Comparison of ENCODE assay signal across 9 mouse cellular contexts in the genomic region with DNA sequence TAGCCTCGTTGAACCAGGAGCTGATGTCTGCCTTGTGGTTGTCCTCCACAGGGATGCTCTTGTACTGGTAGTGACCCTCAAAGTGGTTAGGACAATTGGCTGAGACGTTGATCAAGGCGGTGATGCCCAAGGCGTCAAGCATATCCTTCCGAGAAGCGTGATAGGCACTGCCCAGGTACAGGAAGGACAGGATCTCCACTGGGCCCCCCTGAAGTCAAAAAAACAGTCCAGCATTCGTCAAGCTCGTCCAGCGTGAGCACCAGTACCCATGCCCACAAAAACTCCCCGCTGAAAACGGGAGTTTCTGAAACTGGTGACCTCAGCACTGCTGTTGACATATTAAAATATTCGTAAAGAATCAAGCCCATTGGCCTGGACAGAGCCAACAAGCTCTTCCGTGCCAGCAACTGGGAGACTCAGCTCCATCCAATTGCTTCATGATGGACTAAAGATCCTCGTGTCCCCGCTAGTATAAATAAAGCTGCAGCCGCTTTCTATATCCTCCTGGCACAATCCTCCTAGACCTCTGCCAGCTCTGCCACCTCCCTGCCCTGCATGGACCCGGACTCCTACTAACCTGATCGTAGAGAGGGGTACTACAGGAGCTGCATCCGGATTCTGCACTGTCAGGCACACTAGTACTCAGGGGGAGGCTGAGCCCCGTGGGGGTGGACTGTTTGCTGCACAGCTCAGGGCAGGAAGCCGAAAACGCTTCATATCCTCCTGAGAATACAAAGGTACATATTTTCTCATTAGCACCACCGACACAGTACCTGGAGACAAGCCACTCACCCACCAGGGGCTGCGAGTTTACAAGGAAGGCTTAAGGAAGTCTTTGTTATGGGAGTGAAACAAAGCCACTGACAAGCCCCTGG. TPM values are rescaled to one million over a fixed set of nuclear protein-coding genes. Genes with fewer than 3 reads are reported as not detected.
DNase-seq lines count a peak whose midpoint lies in the region; ATAC-seq and TF ChIP-seq lines count a peak whose summit lies in the region.
"Had no signal": no experiment of that assay in that cellular context is flagged by ENCODE, and none has a peak within 500 bp of the region (broad histone marks: within the 10 kb centered on the region; RNA-seq: fewer than 3 reads in every experiment).

No protein-coding gene starts in this region.

- peak overlapping the region; percentile 98 for H3K9ac ChIP-seq in forebrain, postnatal 0 days
- peak overlapping the region; percentile 88 for H3K9ac ChIP-seq in hindbrain, embryonic 14.5 days
- peak overlapping the region; percentile 88 for H3K9ac ChIP-seq in limb, embryonic 13.5 days
- H3K9ac ChIP-seq in midbrain, embryonic 14.5 days (replicated peaks; ENCODE audit: low read length): peak overlapping the region; percentile 96
- H3K9ac ChIP-seq in stomach, postnatal 0 days (ENCODE audit: low read length): peak overlapping the region; percentile 94

- H3K4me3 ChIP-seq in forebrain, postnatal 0 days (ENCODE audit: low read depth, low read length): peak overlapping the region; percentile 76
- peak overlapping the region; percentile 82 for H3K4me3 ChIP-seq in hindbrain, embryonic 14.5 days (replicated peaks; ENCODE audit: low read length)
- peak overlapping the region; percentile 75 for H3K4me3 ChIP-seq in limb, embryonic 13.5 days
- H3K4me3 ChIP-seq in midbrain, embryonic 14.5 days (replicated peaks; ENCODE audit: low read depth, low read length): peak overlapping the region; percentile 75
- H3K4me3 ChIP-seq in stomach, postnatal 0 days (ENCODE audit: low read depth, low read length): peak overlapping the region; percentile 77

- peaks cover 34% of the 10 kb centered on the region for H3K4me1 ChIP-seq in forebrain, postnatal 0 days (ENCODE audit: insufficient read depth)
- H3K4me1 ChIP-seq in hindbrain, embryonic 14.5 days (replicated peaks; ENCODE audit: control insufficient read depth, insufficient read depth, low read length): peaks cover 46% of the 10 kb centered on the region
- H3K4me1 ChIP-seq in limb, embryonic 13.5 days: peaks cover 54% of the 10 kb centered on the region
- H3K4me1 ChIP-seq in midbrain, embryonic 14.5 days (ENCODE audit: control insufficient read depth, insufficient read depth, low read length): peaks cover 44% of the 10 kb centered on the region
- peaks cover 11% of the 10 kb centered on the region for H3K4me1 ChIP-seq in stomach, postnatal 0 days (replicated peaks; ENCODE audit: control insufficient read depth, insufficient read depth)

- no peaks in the 10 kb centered on the region for H3K27me3 ChIP-seq in forebrain, postnatal 0 days (ENCODE audit: insufficient read depth, low read length)
- H3K27me3 ChIP-seq in hindbrain, embryonic 14.5 days (ENCODE audit: control insufficient read depth, insufficient read depth, low read length): no peaks in the 10 kb centered on the region
- H3K27me3 ChIP-seq in limb, embryonic 13.5 days: no peaks in the 10 kb centered on the region
- no peaks in the 10 kb centered on the region for H3K27me3 ChIP-seq in midbrain, embryonic 14.5 days (ENCODE audit: control insufficient read depth, insufficient read depth, low read length)
- no peaks in the 10 kb centered on the region for H3K27me3 ChIP-seq in stomach, postnatal 0 days (ENCODE audit: control insufficient read depth, insufficient read depth, low read length)
- H3K27me3 ChIP-seq: Patski had no signal

- H3K36me3 ChIP-seq in forebrain, postnatal 0 days (ENCODE audit: insufficient read depth): no peaks in the 10 kb centered on the region
- H3K36me3 ChIP-seq in hindbrain, embryonic 14.5 days (replicated peaks; ENCODE audit: control insufficient read depth, insufficient read depth): 0 out of 2 replicates have a peak, but pooled peaks cover 5% of the 10 kb centered on the region
- H3K36me3 ChIP-seq in limb, embryonic 13.5 days: peaks cover 10% of the 10 kb centered on the region; the same call in 1 of the 2 replicates
- H3K36me3 ChIP-seq in midbrain, embryonic 14.5 days (ENCODE audit: control insufficient read depth, insufficient read depth, low read length): peaks cover 6% of the 10 kb centered on the region; the same call in 1 of the 2 replicates
- peaks cover 3% of the 10 kb centered on the region; the same call in 1 of the 2 replicates for H3K36me3 ChIP-seq in stomach, postnatal 0 days (ENCODE audit: control insufficient read depth, insufficient read depth, low read length)

- no peaks in the 10 kb centered on the region for H3K9me3 ChIP-seq in forebrain, postnatal 0 days (ENCODE audit: low read length)
- no peaks in the 10 kb centered on the region for H3K9me3 ChIP-seq in hindbrain, embryonic 14.5 days (ENCODE audit: control insufficient read depth, low read length)
- H3K9me3 ChIP-seq in limb, embryonic 13.5 days: no peaks in the 10 kb centered on the region
- H3K9me3 ChIP-seq in midbrain, embryonic 14.5 days (ENCODE audit: control insufficient read depth, low read length): no peaks in the 10 kb centered on the region
- H3K9me3 ChIP-seq in stomach, postnatal 0 days (ENCODE audit: control insufficient read depth, low read length): no peaks in the 10 kb centered on the region

- ATAC-seq in forebrain, postnatal 0 days: 0 out of 2 replicates have a peak, but pooled peaks have one; percentile 8
- no peak for ATAC-seq in hindbrain, embryonic 14.5 days (ENCODE audit: low FRiP score)
- ATAC-seq in limb, embryonic 13.5 days (ENCODE audit: low FRiP score, low read depth): no peak
- ATAC-seq in midbrain, embryonic 14.5 days (ENCODE audit: low FRiP score, low TSS enrichment): no peak
- ATAC-seq in stomach, postnatal 0 days (ENCODE audit: low FRiP score, low TSS enrichment): no peak

- no peak for TF ChIP-seq CTCF in forebrain, postnatal 0 days (IDR thresholded peaks at IDR 0.05; ENCODE audit: low read depth)
- no peak for TF ChIP-seq CTCF in stomach, postnatal 0 days (IDR thresholded peaks at IDR 0.05; ENCODE audit: low read depth)

- no peak for TF ChIP-seq EP300 in stomach, postnatal 0 days (optimal IDR thresholded peaks at IDR 0.05)

- H3K4me2 ChIP-seq in forebrain, postnatal 0 days (ENCODE audit: low read depth): peak overlapping the region; percentile 84
- peak overlapping the region; percentile 89 for H3K4me2 ChIP-seq in hindbrain, embryonic 14.5 days (replicated peaks)
- peak overlapping the region; percentile 85 for H3K4me2 ChIP-seq in limb, embryonic 13.5 days (replicated peaks)
- H3K4me2 ChIP-seq in midbrain, embryonic 14.5 days (ENCODE audit: low read length): peak overlapping the region; percentile 86
- peak overlapping the region; percentile 60 for H3K4me2 ChIP-seq in stomach, postnatal 0 days (replicated peaks; ENCODE audit: low read depth)

- WGBS in forebrain, postnatal 0 days: 11% methylated on average over 24 of the region's 24 CpGs
- 14% methylated on average over 24 of the region's 24 CpGs for WGBS in hindbrain, embryonic 14.5 days
- 22% methylated on average over 24 of the region's 24 CpGs for WGBS in limb, embryonic 13.5 days
- WGBS in midbrain, embryonic 14.5 days: 17% methylated on average over 24 of the region's 24 CpGs
- WGBS in stomach, postnatal 0 days: 14% methylated on average over 24 of the region's 24 CpGs

- intact Hi-C loops in heart, postnatal 25 days (cut with DNase I): loop anchor here (1.0 to 5.0 kb wide), 4 partner anchors 40 to 115 kb away; no protein-coding TSS in a partner anchor

- DNase-seq in heart, adult 11 months: peak; percentile 98
- DNase-seq in heart, postnatal 25 days (ENCODE audit: low spot score): no peak
- DNase-seq in cerebellum, adult 18-20 months: peak; percentile 73 to 75
- no peak for DNase-seq in forebrain, postnatal 0 days
- peak; percentile 34 for DNase-seq in hindbrain, embryonic 14.5 days (ENCODE audit: low spot score)
- peak; percentile 63 for DNase-seq in midbrain, embryonic 14.5 days
- DNase-seq in stomach, postnatal 0 days (ENCODE audit: low spot score): peak; percentile 43

- peak overlapping the region; percentile 97 for H3K27ac ChIP-seq in forebrain, postnatal 0 days (ENCODE audit: low read depth, low read length)
- H3K27ac ChIP-seq in hindbrain, embryonic 14.5 days: peak overlapping the region; percentile 99
- H3K27ac ChIP-seq in limb, embryonic 13.5 days: peak overlapping the region; percentile 97
- H3K27ac ChIP-seq in midbrain, embryonic 14.5 days (replicated peaks; ENCODE audit: low read depth, low read length): peak overlapping the region; percentile 99
- peak overlapping the region; percentile 99 for H3K27ac ChIP-seq in stomach, postnatal 0 days (replicated peaks)

RNA-seq across cellular contexts. Expression of gene Ergic1, which starts 54.1 kb away (rescaled TPM):
- total RNA-seq in heart, postnatal 25 days (2021): 10 to 100 TPM; 54.2 to 58.4 TPM
- 137 and 186 TPM in 2 replicates for total RNA-seq in forebrain, postnatal 0 days (2014; rRNA removed)
- 103 and 106 TPM in 2 replicates for polyA plus RNA-seq in forebrain, postnatal 0 days (2015; fragmentation: Nextera tagmentation; extraction: Ambion mirVana)
- polyA plus RNA-seq in hindbrain, embryonic 14.5 days (2014; fragmentation: Nextera tagmentation; extraction: Ambion mirVana): 110 and 119 TPM in 2 replicates
- 122 and 126 TPM in 2 replicates for polyA plus RNA-seq in limb, embryonic 13.5 days (2015; fragmentation: Nextera tagmentation; extraction: Ambion mirVana)
- polyA plus RNA-seq in midbrain, embryonic 14.5 days (2014; fragmentation: Nextera tagmentation; extraction: Ambion mirVana): 117 and 129 TPM in 2 replicates
- polyA plus RNA-seq in stomach, postnatal 0 days (2015; fragmentation: Nextera tagmentation; extraction: Ambion mirVana): 64.2 and 65.5 TPM in 2 replicates

RNA-seq across cellular contexts. Expression of gene Dusp1, which starts 54.7 kb away (rescaled TPM):
- total RNA-seq in heart, postnatal 25 days (2021): 10 to 100 TPM; 44.8 to 66.4 TPM
- total RNA-seq in forebrain, postnatal 0 days (2014; rRNA removed): 32.7 and 41.0 TPM in 2 replicates
- 36.0 and 38.5 TPM in 2 replicates for polyA plus RNA-seq in forebrain, postnatal 0 days (2015; fragmentation: Nextera tagmentation; extraction: Ambion mirVana)
- 31.5 and 31.6 TPM in 2 replicates for polyA plus RNA-seq in hindbrain, embryonic 14.5 days (2014; fragmentation: Nextera tagmentation; extraction: Ambion mirVana)
- polyA plus RNA-seq in limb, embryonic 13.5 days (2015; fragmentation: Nextera tagmentation; extraction: Ambion mirVana): 17.5 and 18.9 TPM in 2 replicates
- 44.2 and 45.8 TPM in 2 replicates for polyA plus RNA-seq in midbrain, embryonic 14.5 days (2014; fragmentation: Nextera tagmentation; extraction: Ambion mirVana)
- polyA plus RNA-seq in stomach, postnatal 0 days (2015; fragmentation: Nextera tagmentation; extraction: Ambion mirVana): 27.7 and 33.1 TPM in 2 replicates

Comparison
In these comparisons a context has a peak if more than half of its experiments do, and no peak if none do; other contexts are left out.
1. DNase-seq: peak in heart, adult 11 months (single experiment), cerebellum, adult 18-20 months (2 of 2), hindbrain, embryonic 14.5 days (single experiment), midbrain, embryonic 14.5 days (single experiment) and stomach, postnatal 0 days (single experiment); none in heart, postnatal 25 days (single experiment) and forebrain, postnatal 0 days (single experiment).
2. Peak in every context shown above with its lines, with median percentiles within 50 percentile points of each other: H3K27ac ChIP-seq, H3K4me2 ChIP-seq, H3K4me3 ChIP-seq and H3K9ac ChIP-seq.